Mouse (Mus musculus) WW6 (cell line): ENCODE results near the gene Thbs4.
"Not testable (repeated sequence)": the region's sequence is repeated elsewhere in the genome, so short reads cannot be mapped to it uniquely, and the experiment has no call there.

Experiments used
- DNase-seq: peaks from one replicate; pipeline ENCODE4 v3.0.0-alpha.2; 2013; ENCODE audit warnings: low read depth, low spot score

The Thbs4 gene

GRCm38 (mm10) chr13:92794462-92795214, at the start of gene Thbs4:
Thbs4 (minus strand) TSS chr13:92794818.
- DNase-seq: no peak

- no peak for DNase-seq
Measured at GRCm38 (mm10) chr13:92833162-92833561, 38.5 kb upstream of the Thbs4 start.

- no peak for DNase-seq
Measured at GRCm38 (mm10) chr13:92828820-92829219, 34.2 kb upstream of the Thbs4 start.

- no peak for DNase-seq
Measured at GRCm38 (mm10) chr13:92817357-92817756, 22.7 kb upstream of the Thbs4 start.

- DNase-seq: no peak
Measured at GRCm38 (mm10) chr13:92816329-92816728, 21.7 kb upstream of the Thbs4 start.

- not testable (repeated sequence) for DNase-seq
Measured at GRCm38 (mm10) chr13:92810592-92810991, 16.0 kb upstream of the Thbs4 start.

- no peak for DNase-seq
Measured at GRCm38 (mm10) chr13:92807849-92808248, 13.2 kb upstream of the Thbs4 start.

- no peak for DNase-seq
Measured at GRCm38 (mm10) chr13:92806785-92807184, 12.2 kb upstream of the Thbs4 start.

- no peak for DNase-seq
Measured at GRCm38 (mm10) chr13:92799306-92799925, 4.8 kb upstream of the Thbs4 start.

GRCm38 (mm10) chr13:92798830-92799229, 4.2 kb upstream of the Thbs4 start:
- DNase-seq: no peak

- DNase-seq: no peak
Measured at GRCm38 (mm10) chr13:92793636-92794035, 982 bp downstream of the Thbs4 start.

GRCm38 (mm10) chr13:92791474-92791873, 3.1 kb downstream of the Thbs4 start:
- DNase-seq: no peak

- DNase-seq: no peak
Measured at GRCm38 (mm10) chr13:92784311-92784710, 10.3 kb downstream of the Thbs4 start.

- DNase-seq: no peak
Measured at GRCm38 (mm10) chr13:92783551-92783950, 11.1 kb downstream of the Thbs4 start.

GRCm38 (mm10) chr13:92780927-92781326, 13.7 kb downstream of the Thbs4 start:
- no peak for DNase-seq

- DNase-seq: no peak
Measured at GRCm38 (mm10) chr13:92780076-92780475, 14.5 kb downstream of the Thbs4 start.

GRCm38 (mm10) chr13:92778642-92779041, 16.0 kb downstream of the Thbs4 start:
- no peak for DNase-seq

- no peak for DNase-seq
Measured at GRCm38 (mm10) chr13:92775916-92776315, 18.7 kb downstream of the Thbs4 start.

- DNase-seq: no peak
Measured at GRCm38 (mm10) chr13:92774887-92775286, 19.7 kb downstream of the Thbs4 start.

GRCm38 (mm10) chr13:92772500-92772899, 22.1 kb downstream of the Thbs4 start:
- DNase-seq: no peak

- no peak for DNase-seq
Measured at GRCm38 (mm10) chr13:92771566-92771965, 23.1 kb downstream of the Thbs4 start.

- no peak for DNase-seq
Measured at GRCm38 (mm10) chr13:92765454-92766242, 29.0 kb downstream of the Thbs4 start.
